Mouse (Mus musculus) ES-Bruce4 (cell line): ENCODE results near the gene Vmn1r22.

Source experiments
- CTCF ChIP-seq: IDR thresholded peaks from one replicate; pipeline ENCODE4 v1.8.1; 2011; ENCODE audit warnings: low read depth, low read length
- POLR2A ChIP-seq: IDR thresholded peaks from one replicate; pipeline ENCODE4 v1.8.1; 2011; ENCODE audit warnings: low read length; ENCODE audit not compliant: insufficient read depth

- TF ChIP-seq POLR2A (no peak), CTCF (no peak)
These were observed 57.5 kb downstream of the Vmn1r22 start, which contains the start of gene Vmn1r21 for GRCm38 (mm10) chr6:57850286-57850685.
